Mouse (Mus musculus): ENCODE results near the gene Sde2. TPM values are rescaled to one million over a fixed set of nuclear protein-coding genes. Genes with fewer than 3 reads are reported as not detected.

Sde2 gene
- polyA plus RNA-seq, 1 experiment from 2014 or later, result 32.1 TPM

GRCm38 (mm10) chr1:180905876-180906275, 54.9 kb downstream of the Sde2 start:
- no peak overlapping the region for H3K4me3 ChIP-seq (ENCODE audit: low read depth, low read length)
- no peak overlapping the region for H3K27ac ChIP-seq (ENCODE audit: low read length)
- H3K36me3 ChIP-seq (ENCODE audit: control insufficient read depth, insufficient read depth, low read length), result peaks cover 5% of the 10 kb centered on the region; the same call in 1 of the 2 replicates
- no peaks in the 10 kb centered on the region for H3K27me3 ChIP-seq (ENCODE audit: control insufficient read depth, insufficient read depth, low read depth, low read length)
- peak overlapping the region; percentile 96 for H3K4me2 ChIP-seq (ENCODE audit: low read length)
- peaks cover 17% of the 10 kb centered on the region for H3K4me1 ChIP-seq (ENCODE audit: control insufficient read depth, insufficient read depth, low read length)
- H3K9ac ChIP-seq (ENCODE audit: low read depth, low read length), result peak overlapping the region; percentile 96
- ATAC-seq, result no peak
- 94% methylated on average over 17 of the region's 17 CpGs for WGBS
- no peaks in the 10 kb centered on the region for H3K9me3 ChIP-seq (replicated peaks; ENCODE audit: control insufficient read depth, low read length, poor library complexity, severe bottlenecking)

- H3K4me1 ChIP-seq (ENCODE audit: control insufficient read depth, insufficient read depth, low read length), result peaks cover 17% of the 10 kb centered on the region
- no peaks in the 10 kb centered on the region for H3K9me3 ChIP-seq (replicated peaks; ENCODE audit: control insufficient read depth, low read length, poor library complexity, severe bottlenecking)
- no peak overlapping the region for H3K27ac ChIP-seq (ENCODE audit: low read length)
- H3K9ac ChIP-seq (ENCODE audit: low read depth, low read length), result no peak overlapping the region
- H3K36me3 ChIP-seq (ENCODE audit: control insufficient read depth, insufficient read depth, low read length), result peaks cover 5% of the 10 kb centered on the region; the same call in 1 of the 2 replicates
- no peaks in the 10 kb centered on the region for H3K27me3 ChIP-seq (ENCODE audit: control insufficient read depth, insufficient read depth, low read depth, low read length)
- WGBS, result 93% methylated on average over 24 of the region's 24 CpGs
- no peak overlapping the region for H3K4me2 ChIP-seq (ENCODE audit: low read length)
- no peak overlapping the region for H3K4me3 ChIP-seq (ENCODE audit: low read depth, low read length)
- no peak for ATAC-seq
Measured at GRCm38 (mm10) chr1:180906461-180907147, 55.7 kb downstream of the Sde2 start.

- Histone ChIP-seq H3K27me3 (ENCODE audit: control insufficient read depth, insufficient read depth, low read depth, low read length) (no peaks in the 10 kb centered on the region), H3K9ac (ENCODE audit: low read depth, low read length) (no peak overlapping the region), H3K9me3 (replicated peaks; ENCODE audit: control insufficient read depth, low read length, poor library complexity, severe bottlenecking) (no peaks in the 10 kb centered on the region), H3K4me1 (ENCODE audit: control insufficient read depth, insufficient read depth, low read length) (no peaks in the 10 kb centered on the region), H3K4me2 (ENCODE audit: low read length) (no peak overlapping the region), H3K27ac (ENCODE audit: low read length) (no peak overlapping the region), H3K36me3 (ENCODE audit: control insufficient read depth, insufficient read depth, low read length) (peaks cover 5% of the 10 kb centered on the region; the same call in 1 of the 2 replicates), H3K4me3 (ENCODE audit: low read depth, low read length) (no peak overlapping the region)
- WGBS, result 46% methylated on average over 8 of the region's 8 CpGs
- ATAC-seq, result no peak
Measured at GRCm38 (mm10) chr1:180911138-180911537, 60.2 kb downstream of the Sde2 start.

- Histone ChIP-seq H3K27ac (ENCODE audit: low read length) (no peak overlapping the region), H3K9me3 (replicated peaks; ENCODE audit: control insufficient read depth, low read length, poor library complexity, severe bottlenecking) (no peaks in the 10 kb centered on the region), H3K4me2 (ENCODE audit: low read length) (no peak overlapping the region), H3K27me3 (ENCODE audit: control insufficient read depth, insufficient read depth, low read depth, low read length) (no peaks in the 10 kb centered on the region), H3K4me1 (ENCODE audit: control insufficient read depth, insufficient read depth, low read length) (no peaks in the 10 kb centered on the region), H3K4me3 (ENCODE audit: low read depth, low read length) (no peak overlapping the region), H3K9ac (ENCODE audit: low read depth, low read length) (no peak overlapping the region), H3K36me3 (ENCODE audit: control insufficient read depth, insufficient read depth, low read length) (peaks cover 5% of the 10 kb centered on the region; the same call in 1 of the 2 replicates)
- 62% methylated on average over 18 of the region's 20 CpGs for WGBS
- no peak for ATAC-seq
Measured at GRCm38 (mm10) chr1:180911653-180912287, 60.8 kb downstream of the Sde2 start.

- Histone ChIP-seq H3K4me3 (ENCODE audit: low read depth, low read length) (no peak overlapping the region), H3K4me2 (ENCODE audit: low read length) (no peak overlapping the region), H3K9me3 (replicated peaks; ENCODE audit: control insufficient read depth, low read length, poor library complexity, severe bottlenecking) (no peaks in the 10 kb centered on the region), H3K27me3 (ENCODE audit: control insufficient read depth, insufficient read depth, low read depth, low read length) (no peaks in the 10 kb centered on the region), H3K4me1 (ENCODE audit: control insufficient read depth, insufficient read depth, low read length) (no peaks in the 10 kb centered on the region), H3K27ac (ENCODE audit: low read length) (no peak overlapping the region), H3K9ac (ENCODE audit: low read depth, low read length) (no peak overlapping the region), H3K36me3 (ENCODE audit: control insufficient read depth, insufficient read depth, low read length) (no peaks in the 10 kb centered on the region)
- ATAC-seq, result no peak
- WGBS, result 90% methylated on average over 5 of the region's 5 CpGs
Measured at GRCm38 (mm10) chr1:180912792-180913191, 61.9 kb downstream of the Sde2 start.

DNA sequence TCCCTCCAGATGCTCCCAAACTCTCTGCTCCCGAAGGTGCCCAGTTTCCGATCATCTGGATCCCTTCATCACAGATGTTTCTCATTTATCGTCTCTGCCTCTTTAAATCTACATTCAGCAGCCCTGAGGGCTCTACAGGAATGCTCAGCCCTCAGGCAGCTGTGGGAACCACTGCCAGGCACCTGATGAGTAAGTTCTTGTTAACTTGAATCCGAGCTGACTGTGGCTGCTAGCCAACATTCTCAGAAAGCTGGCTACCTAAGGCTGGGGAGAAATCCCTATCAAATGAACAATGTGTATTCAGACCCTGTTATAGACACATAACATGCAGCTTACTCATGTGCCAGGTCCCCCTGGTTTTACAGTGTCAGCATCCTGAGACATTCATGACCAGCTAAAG, 62.9 kb downstream of the Sde2 start:
- Histone ChIP-seq H3K4me3 (ENCODE audit: low read depth, low read length) (no peak overlapping the region), H3K27me3 (ENCODE audit: control insufficient read depth, insufficient read depth, low read depth, low read length) (no peaks in the 10 kb centered on the region), H3K36me3 (ENCODE audit: control insufficient read depth, insufficient read depth, low read length) (no peaks in the 10 kb centered on the region), H3K27ac (ENCODE audit: low read length) (no peak overlapping the region), H3K9ac (ENCODE audit: low read depth, low read length) (no peak overlapping the region), H3K9me3 (replicated peaks; ENCODE audit: control insufficient read depth, low read length, poor library complexity, severe bottlenecking) (no peaks in the 10 kb centered on the region), H3K4me2 (ENCODE audit: low read length) (no peak overlapping the region), H3K4me1 (ENCODE audit: control insufficient read depth, insufficient read depth, low read length) (no peaks in the 10 kb centered on the region)
- no peak for ATAC-seq
- 64% methylated on average over 4 of the region's 4 CpGs for WGBS

GRCm38 (mm10) chr1:180916425-180916824, 65.5 kb downstream of the Sde2 start:
- no peak overlapping the region for H3K4me3 ChIP-seq (ENCODE audit: low read depth, low read length)
- H3K4me2 ChIP-seq (ENCODE audit: low read length), result no peak overlapping the region
- 0 out of 2 replicates have a peak, but pooled peaks cover 2% of the 10 kb centered on the region for H3K4me1 ChIP-seq (ENCODE audit: control insufficient read depth, insufficient read depth, low read length)
- WGBS, result 89% methylated on average over 11 of the region's 11 CpGs
- no peak overlapping the region for H3K27ac ChIP-seq (ENCODE audit: low read length)
- no peaks in the 10 kb centered on the region for H3K36me3 ChIP-seq (ENCODE audit: control insufficient read depth, insufficient read depth, low read length)
- no peaks in the 10 kb centered on the region for H3K27me3 ChIP-seq (ENCODE audit: control insufficient read depth, insufficient read depth, low read depth, low read length)
- no peak for ATAC-seq
- H3K9me3 ChIP-seq (replicated peaks; ENCODE audit: control insufficient read depth, low read length, poor library complexity, severe bottlenecking), result no peaks in the 10 kb centered on the region
- H3K9ac ChIP-seq (ENCODE audit: low read depth, low read length), result no peak overlapping the region

DNA sequence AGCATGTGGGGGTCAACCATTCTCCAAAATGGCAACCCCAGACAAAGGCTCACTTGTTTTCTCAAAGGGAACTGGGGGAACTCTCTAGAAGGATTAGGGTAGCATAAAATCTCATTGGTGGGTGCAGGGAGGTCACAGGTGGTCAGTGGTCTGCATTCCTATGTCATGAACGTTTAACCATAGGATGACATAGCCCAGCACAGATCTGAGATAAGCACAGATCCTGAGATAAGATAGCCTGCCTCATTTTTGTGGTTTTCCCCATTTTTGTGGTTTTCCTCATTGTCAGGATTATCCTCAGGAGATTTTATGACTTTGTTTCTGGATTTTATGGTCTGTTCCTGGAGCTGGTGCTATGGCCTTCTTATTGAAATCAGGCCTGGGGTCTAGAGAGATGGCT, 66.1 kb downstream of the Sde2 start:
- H3K4me3 ChIP-seq (ENCODE audit: low read depth, low read length), result no peak overlapping the region
- no peaks in the 10 kb centered on the region for H3K9me3 ChIP-seq (replicated peaks; ENCODE audit: control insufficient read depth, low read length, poor library complexity, severe bottlenecking)
- H3K4me2 ChIP-seq (ENCODE audit: low read length), result no peak overlapping the region
- no peak overlapping the region for H3K9ac ChIP-seq (ENCODE audit: low read depth, low read length)
- WGBS, result 67% methylated on average over 1 of the region's 1 CpGs
- 0 out of 2 replicates have a peak, but pooled peaks cover 2% of the 10 kb centered on the region for H3K4me1 ChIP-seq (ENCODE audit: control insufficient read depth, insufficient read depth, low read length)
- no peak for ATAC-seq
- H3K27ac ChIP-seq (ENCODE audit: low read length), result no peak overlapping the region
- H3K27me3 ChIP-seq (ENCODE audit: control insufficient read depth, insufficient read depth, low read depth, low read length), result no peaks in the 10 kb centered on the region
- no peaks in the 10 kb centered on the region for H3K36me3 ChIP-seq (ENCODE audit: control insufficient read depth, insufficient read depth, low read length)

Data from midbrain, embryonic 16.5 days (tissue).